Mouse (Mus musculus) bone marrow macrophage, adult 2 months (primary cell): ENCODE measurements at regions not wholly inside any gene's neighbourhood (a gene's known extent, or its start where the extent isn't known, plus 50 kb on each side); places are given as distances from the start of the nearest gene placed in this dataset.

Experiments used
- CTCF ChIP-seq: IDR thresholded peaks from 2 replicates; pipeline ENCODE4 v1.5.1; 2012; ENCODE audit warnings: low read depth, mild to moderate bottlenecking, low read length, moderate library complexity
- POLR2A ChIP-seq: IDR thresholded peaks from 2 replicates; pipeline ENCODE4 v1.6.1; 2012; ENCODE audit warnings: mild to moderate bottlenecking, low read depth, low read length, borderline replicate concordance

DNA sequence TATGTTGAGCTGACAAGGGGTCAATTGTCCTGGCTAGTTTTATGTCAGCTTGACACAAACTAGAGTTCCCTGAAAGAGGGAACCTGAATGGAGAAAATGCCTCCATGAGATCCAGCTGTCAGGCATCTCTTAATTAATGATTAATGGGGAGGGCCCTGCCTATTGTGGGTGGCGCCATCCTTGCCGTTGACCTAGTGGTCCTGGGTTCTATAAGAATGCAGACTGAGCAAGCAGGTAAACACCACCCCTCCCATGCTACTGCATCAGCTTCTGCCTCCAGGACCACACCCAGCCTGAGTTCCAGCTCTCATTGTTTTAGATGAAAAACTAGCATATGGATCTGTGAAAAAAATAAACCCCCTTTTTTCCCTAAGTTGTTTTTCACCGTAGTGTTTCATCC lies 67.4 kb upstream of the Eml4 start:
- no peak for TF ChIP-seq CTCF
- TF ChIP-seq POLR2A = no peak
